Mouse (Mus musculus) c-Kit-negative CD71-positive TER-119-positive erythroid progenitor cells, embryonic 14.5 days (primary cell): ENCODE data around the gene Syt2.

Experiments
- DNase-seq: peaks from one replicate; pipeline ENCODE4 v3.0.0-alpha.2; 2013; ENCODE audit warnings: low read depth, low spot score

Syt2 gene

DNA sequence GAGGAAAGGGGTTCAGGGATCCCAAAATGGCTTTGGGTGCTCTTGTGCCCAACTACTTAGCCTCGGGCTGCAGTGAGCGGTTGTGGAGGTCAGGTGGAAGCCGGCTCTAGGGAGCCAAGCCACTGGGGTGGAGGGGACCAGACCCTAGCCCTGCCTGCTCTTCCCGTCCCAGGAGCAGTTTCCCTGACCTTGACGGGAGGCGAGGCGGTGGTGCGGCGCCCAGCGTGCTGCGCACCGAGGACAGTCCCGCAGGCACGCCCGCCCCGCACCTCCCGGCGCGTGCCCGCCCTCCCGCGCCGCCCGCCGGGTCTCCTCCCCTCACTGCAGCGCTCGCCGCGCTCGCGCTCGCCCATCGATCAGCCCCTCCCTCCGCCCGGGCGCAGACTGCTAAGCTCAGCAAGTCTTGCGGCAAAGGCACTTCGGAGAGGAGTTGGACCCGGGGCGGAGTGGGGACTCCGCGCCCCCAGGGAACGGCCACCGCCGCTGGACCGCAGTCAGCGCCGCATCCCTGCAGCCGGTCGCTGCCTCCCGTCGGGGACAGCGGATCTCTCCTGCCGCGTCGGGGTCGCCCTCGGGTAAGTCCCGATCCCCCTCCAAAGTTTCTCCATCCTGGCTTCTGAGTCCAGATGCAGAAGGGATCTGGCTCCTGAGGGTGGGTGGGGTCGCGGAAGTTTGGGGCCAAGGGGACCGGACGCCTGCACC lies at the start of gene Syt2:
Gene Syt2 (plus strand): TSS at position 417 of the 702 bp plus-strand sequence.
- no peak for DNase-seq

GRCm38 (mm10) chr1:134597339-134598054 lies 49.0 kb upstream of the Syt2 start:
- no peak for DNase-seq

DNA sequence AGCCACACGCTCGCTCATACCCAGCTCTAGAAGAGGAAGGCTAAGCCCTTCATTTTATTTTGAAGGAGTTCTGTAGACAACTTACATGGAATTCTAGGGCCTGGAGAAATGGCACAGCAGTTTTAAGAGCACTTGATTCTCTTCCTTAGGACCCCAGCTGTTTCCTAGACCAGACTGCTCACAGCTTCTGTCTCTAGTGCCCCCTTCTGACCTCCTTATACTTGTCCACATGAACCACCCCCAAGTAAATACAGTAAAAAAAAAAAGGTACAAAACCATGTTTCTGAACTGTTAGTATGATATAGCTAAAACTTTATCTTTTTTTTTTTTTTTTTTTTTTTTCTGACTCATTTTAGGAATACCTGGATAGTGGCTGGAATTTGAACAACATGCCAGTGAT lies 42.4 kb upstream of the Syt2 start:
- DNase-seq, result no peak

DNA sequence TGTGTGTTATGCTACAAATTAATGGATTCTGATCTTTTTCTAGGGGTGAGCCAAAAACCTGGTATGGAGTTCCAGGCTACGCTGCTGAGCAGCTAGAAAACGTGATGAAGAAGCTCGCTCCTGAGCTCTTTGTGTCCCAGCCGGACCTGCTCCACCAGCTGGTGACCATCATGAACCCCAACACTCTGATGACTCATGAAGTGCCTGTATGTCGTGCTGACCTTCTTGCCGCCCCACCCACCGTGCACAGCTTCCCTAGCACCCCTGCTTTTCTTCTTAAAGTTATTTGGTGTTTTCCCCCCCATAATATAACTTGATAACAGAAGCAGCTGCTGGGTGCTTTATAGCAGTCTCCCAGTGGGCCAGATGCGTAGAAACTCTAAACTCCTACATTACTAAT lies 40.8 kb upstream of the Syt2 start:
- no peak for DNase-seq

- no peak for DNase-seq
Measured at GRCm38 (mm10) chr1:134606381-134606780, 40.1 kb upstream of the Syt2 start.

DNA sequence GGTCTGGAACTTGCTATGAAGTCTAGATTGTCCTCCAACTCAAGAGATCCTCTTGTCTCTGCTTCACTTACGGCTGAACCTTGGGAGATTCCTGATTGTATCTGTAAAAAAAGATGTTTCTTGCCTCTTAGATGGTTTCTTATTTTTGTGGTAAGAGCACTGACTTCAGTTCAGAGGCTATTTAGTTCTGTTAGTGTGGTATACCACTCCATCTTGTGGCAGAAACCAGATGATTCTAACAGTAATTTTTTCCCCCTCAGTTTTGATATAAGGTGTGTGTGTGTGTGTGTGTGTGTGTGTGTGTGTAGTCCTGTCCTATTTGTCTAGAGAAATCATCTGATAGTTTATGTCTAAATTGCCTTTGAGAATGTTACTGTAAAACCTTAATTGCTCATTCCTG lies 39.2 kb upstream of the Syt2 start:
- DNase-seq, result no peak

DNA sequence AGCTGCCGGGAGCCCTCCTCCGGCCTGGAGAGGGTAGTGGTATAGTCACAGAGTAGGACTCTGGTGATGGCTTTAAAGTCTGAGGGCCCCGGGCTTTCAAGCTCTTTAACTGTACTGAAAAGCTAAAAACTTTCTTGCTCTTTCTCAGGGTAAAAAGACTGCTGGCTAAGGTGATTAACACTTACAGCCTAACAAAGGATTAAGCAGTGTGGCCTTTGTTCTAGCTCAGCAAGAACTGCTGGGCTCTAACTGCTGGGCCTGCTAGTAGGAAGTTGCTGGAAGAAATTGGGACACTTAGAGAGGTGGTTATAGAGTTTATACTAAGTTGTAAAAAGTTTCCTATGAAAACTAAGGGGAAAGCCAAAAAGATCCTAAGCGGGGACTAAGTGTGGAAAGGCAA lies 37.3 kb upstream of the Syt2 start:
- DNase-seq, result no peak

GRCm38 (mm10) chr1:134614554-134614953 lies 31.9 kb upstream of the Syt2 start:
- no peak for DNase-seq

DNA sequence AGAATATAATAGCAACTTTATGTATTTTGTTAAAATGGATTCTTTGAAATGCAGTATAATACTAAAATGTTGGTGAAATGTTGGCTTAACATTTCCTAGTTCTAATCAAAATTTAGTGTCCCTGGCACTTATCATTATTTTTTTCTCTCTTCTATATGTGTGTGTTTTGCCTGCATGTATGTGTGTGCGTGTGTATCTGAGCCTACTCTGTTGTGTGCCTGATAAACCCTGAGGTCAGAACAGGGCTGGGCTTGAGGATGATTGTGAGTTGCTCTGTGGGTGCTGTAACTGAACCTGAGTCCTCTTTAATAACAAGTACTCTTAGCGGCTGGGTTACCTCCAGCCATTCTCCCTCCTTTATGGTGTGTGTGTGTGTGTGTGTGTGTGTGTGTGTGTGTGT lies 31.5 kb upstream of the Syt2 start:
- DNase-seq, result no peak

DNA sequence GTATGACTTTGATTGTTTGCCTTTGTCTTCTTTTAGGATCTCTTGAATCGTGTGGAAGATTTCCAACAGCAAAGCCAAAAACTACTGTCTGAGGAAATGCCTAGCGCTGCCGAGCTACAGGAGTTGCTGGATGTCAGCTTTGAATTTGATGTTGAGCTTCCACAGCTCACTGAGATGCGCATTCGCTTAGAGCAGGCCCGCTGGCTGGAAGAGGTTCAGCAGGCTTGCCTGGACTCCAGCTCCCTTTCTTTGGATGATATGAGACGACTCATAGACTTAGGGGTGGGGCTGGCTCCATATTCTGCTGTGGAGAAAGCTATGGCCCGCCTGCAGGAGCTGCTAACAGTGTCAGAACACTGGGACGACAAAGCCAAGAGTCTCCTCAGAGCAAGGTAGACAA lies 28.8 kb upstream of the Syt2 start:
- no peak for DNase-seq

GRCm38 (mm10) chr1:134625325-134625724 lies 21.2 kb upstream of the Syt2 start:
- DNase-seq, result no peak

DNA sequence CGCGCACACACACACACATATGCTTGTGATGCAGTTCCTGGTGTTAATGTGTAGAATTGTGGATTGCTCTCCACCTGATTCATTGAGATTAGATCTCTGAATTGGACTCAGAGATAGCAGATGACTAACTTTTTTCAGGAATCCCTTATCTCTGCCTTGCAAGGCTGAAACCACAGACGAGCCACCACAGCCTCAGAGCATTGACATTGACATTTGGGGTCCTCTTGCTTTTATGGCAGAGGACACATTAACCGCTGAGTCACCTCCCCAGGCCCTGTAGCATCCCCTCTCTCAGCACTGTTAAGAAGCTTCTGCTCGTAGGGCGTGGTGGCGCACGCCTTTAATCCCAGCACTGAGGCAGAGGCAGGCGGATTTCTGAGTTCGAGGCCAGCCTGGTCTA lies 17.0 kb upstream of the Syt2 start:
- DNase-seq, result no peak

- DNase-seq, result no peak
Measured at GRCm38 (mm10) chr1:134634296-134634695, 12.2 kb upstream of the Syt2 start.

DNA sequence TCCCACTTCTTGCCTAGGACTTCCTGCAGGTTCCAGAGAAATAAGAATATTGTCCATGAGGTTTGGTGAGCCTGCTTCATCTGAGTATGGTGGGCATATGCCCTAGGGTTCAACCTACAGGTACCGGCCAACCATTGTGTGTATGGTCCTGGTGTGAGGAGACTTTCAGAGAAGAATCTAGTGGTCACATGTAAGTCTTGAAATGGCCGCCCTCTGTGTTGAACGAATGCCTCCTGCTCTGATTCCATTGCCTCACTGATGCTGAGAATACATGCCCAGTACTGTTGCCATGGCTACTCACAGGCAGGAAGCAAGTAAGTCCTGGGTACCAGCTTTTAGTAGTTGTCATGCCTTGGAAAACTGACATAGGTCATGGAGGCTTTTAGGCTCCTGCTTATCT lies 10.2 kb upstream of the Syt2 start:
- no peak for DNase-seq

GRCm38 (mm10) chr1:134636684-134637083 lies 9.8 kb upstream of the Syt2 start:
- no peak for DNase-seq

GRCm38 (mm10) chr1:134638041-134638440 lies 8.4 kb upstream of the Syt2 start:
- DNase-seq, result no peak

DNA sequence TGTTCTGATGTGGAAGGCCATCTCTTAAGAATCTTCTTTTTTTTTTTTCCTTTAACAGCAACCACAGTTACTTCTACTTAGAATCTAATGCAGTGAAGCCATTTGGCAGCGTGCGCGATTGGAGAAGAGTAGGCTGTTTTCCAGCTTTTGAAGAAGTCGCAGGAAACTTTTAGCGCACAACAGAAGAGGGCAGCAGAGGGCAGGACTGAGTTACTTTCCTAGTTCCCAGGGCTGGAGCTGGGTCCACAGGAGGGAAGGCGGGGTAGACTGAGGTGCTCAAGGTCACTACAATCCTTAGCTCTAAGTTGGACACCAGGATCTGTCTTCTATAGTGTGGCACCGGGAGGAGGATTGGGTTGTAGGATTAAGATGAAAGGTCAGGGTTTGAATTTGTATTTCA lies 8.0 kb upstream of the Syt2 start:
- no peak for DNase-seq

DNA sequence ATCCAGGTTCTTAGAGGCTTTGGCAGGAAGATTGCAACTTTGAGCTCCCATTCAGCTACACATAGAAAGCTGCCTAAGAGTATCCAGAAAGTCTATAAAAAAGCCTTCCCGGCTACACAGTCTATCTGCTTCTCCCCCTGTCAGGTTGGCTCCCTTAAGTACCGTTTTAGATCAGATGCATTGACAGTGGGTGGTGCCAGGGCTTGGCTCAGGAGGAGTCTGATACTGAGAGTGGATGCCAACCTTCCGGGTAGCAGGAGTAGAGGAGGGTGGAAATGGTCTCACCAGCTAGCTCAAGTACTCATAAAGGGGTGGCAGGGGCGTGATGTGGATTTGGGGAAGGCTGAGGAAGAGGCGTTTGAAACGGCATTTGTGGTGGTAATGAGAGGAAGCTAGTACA lies 7.0 kb upstream of the Syt2 start:
- DNase-seq, result no peak

GRCm38 (mm10) chr1:134641507-134641906 lies 5.0 kb upstream of the Syt2 start:
- no peak for DNase-seq

DNA sequence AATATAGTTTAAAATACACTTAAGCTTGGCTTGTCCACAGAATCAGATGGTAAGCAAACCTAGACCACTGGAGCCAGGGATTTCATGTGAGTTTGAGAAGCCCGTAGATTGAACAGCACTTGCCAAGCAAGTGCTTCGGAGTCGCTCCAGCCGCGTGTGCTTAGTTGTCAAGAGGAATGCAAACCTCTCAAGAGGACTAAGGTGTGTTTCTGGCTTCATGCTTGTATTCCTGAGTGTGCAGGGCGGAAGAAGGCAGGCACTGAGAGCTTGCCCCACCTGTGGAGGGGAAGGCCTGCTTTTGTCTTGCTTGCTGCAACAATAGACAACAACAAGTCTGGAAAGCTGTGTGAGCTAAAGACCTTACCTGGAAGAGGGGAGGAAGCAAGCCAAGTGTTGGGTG lies 2.8 kb upstream of the Syt2 start:
- no peak for DNase-seq

DNA sequence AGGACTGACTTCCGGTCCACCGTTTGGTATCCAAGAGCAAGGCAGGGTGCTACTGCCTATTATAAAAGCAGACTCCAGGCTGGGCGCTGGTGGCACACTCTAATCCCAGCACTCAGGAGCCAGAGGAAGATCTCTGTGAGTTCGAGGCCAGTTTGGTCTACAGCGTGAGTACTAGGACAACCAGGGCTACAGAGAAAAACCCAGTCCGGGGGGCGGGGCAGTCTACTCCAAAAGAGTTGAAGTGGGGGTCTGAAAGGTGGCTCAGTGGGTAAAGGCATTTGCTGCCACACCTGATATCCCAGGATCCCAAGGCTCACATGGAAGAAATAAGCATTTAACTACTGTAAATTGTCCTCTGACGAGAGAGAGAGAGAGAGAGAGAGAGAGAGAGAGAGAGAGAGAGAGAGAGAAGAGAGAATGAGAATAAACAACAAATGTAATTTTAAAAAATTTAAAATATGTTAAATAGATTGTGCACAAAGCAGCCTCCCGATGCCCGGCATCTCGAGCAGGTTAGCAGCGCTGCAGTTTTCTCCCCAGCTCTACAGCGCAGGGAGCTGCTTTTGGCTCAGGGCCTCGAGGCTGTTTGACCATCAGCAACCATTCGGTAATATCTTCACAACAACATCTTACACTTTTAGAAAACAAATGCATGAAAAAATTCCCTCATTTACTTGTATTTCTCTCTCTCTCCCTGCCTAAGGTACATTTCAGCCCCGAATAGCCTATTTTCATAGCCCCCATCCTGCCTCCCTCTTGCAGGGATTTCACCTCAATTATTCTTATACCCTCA lies 873 bp upstream of the Syt2 start:
- DNase-seq, result no peak

DNA sequence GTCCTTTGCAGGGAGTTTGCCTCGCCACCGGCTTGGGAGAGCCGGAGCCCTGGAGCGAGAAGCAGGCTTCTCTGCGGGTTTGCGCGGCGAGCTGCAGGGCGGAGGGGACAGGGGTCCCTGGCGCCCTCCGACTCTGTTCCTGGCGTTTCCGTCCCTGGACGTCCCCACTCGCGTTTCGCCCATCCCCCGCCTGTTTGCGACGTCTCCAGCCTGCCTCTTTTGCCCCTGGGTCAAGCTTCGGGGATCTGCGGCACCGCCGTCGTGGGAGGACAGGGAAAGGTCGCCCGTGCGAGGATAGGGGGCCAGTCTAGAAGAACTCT lies 446 bp downstream of the Syt2 start:
- no peak for DNase-seq

GRCm38 (mm10) chr1:134647591-134647990 lies 1.1 kb downstream of the Syt2 start:
- no peak for DNase-seq
